Mouse (Mus musculus) bone marrow macrophage, adult 2 months (primary cell): ENCODE data around the gene Lcn6. TPM values are rescaled to one million over a fixed set of nuclear protein-coding genes. Genes with fewer than 3 reads are reported as not detected.
A peak's percentile ranks its signal among the peaks of the same experiment; 100 is the strongest.
"Not testable (repeated sequence)": the region's sequence is repeated elsewhere in the genome, so short reads cannot be mapped to it uniquely, and the experiment has no call there.

Experiments used
- H3K27ac ChIP-seq: 2 replicates; pipeline ENCODE4 v1.5.1; 2012; ENCODE audit warnings: low read depth, low read length; ENCODE audit not compliant: insufficient read depth
- H3K4me1 ChIP-seq: 2 replicates; pipeline ENCODE4 v1.6.1; 2012; ENCODE audit warnings: low read length; ENCODE audit not compliant: control insufficient read depth, insufficient read depth
- H3K4me3 ChIP-seq: 2 replicates; pipeline ENCODE4 v1.5.1; 2012; ENCODE audit warnings: mild to moderate bottlenecking, low read length, moderate library complexity; ENCODE audit not compliant: insufficient read depth
- CTCF ChIP-seq: IDR thresholded peaks from 2 replicates; pipeline ENCODE4 v1.5.1; 2012; ENCODE audit warnings: low read depth, mild to moderate bottlenecking, low read length, moderate library complexity
- POLR2A ChIP-seq: IDR thresholded peaks from 2 replicates; pipeline ENCODE4 v1.6.1; 2012; ENCODE audit warnings: mild to moderate bottlenecking, low read depth, low read length, borderline replicate concordance
- polyA plus RNA-seq: library from polyadenylated mRNA; stranded (reverse); fragments of >200 nt; gene quantifications from 2 replicates; pipeline ENCODE4 v1.2.4, GENCODE M21; 2012; ENCODE audit not compliant: missing spikeins, insufficient read depth, insufficient read length

Lcn6 gene
- polyA plus RNA-seq, 1 experiment, result not detected

- no peaks in the 10 kb centered on the region for H3K4me1 ChIP-seq
- TF ChIP-seq CTCF (no peak), POLR2A (no peak)
- no peak overlapping the region for H3K27ac ChIP-seq
- H3K4me3 ChIP-seq, result no peak overlapping the region
Measured at GRCm38 (mm10) chr2:25701001-25701400, 24.4 kb downstream of the Lcn6 start.

GRCm38 (mm10) chr2:25703706-25704105, 27.1 kb downstream of the Lcn6 start:
- TF ChIP-seq CTCF (no peak), POLR2A (no peak)
- Histone ChIP-seq H3K4me1 (peaks cover 9% of the 10 kb centered on the region), H3K27ac (no peak overlapping the region), H3K4me3 (no peak overlapping the region)

- TF ChIP-seq CTCF (peak; percentile 30; the same call in 1 of the 2 replicates), POLR2A (no peak)
- peaks cover 11% of the 10 kb centered on the region for H3K4me1 ChIP-seq
- H3K4me3 ChIP-seq, result peak within 1 kb of the TSS; percentile 79
- H3K27ac ChIP-seq, result peak within 1 kb of the TSS; percentile 27
Measured at GRCm38 (mm10) chr2:25706643-25707481, 30.3 kb downstream of the Lcn6 start, which contains the start of gene Bmyc. Gene Bmyc (plus strand): TSS chr2:25706739.

- no peak for TF ChIP-seq POLR2A
- TF ChIP-seq CTCF, result 0 out of 2 replicates have a peak, but pooled peaks have one; percentile 16
- Histone ChIP-seq H3K4me3 (peak overlapping the region; percentile 50), H3K4me1 (peaks cover 11% of the 10 kb centered on the region), H3K27ac (peak overlapping the region; percentile 59)
Measured at GRCm38 (mm10) chr2:25708121-25708520, 31.5 kb downstream of the Lcn6 start.

- not testable (repeated sequence) for H3K27ac ChIP-seq, H3K4me3 ChIP-seq
- peaks cover 11% of the 10 kb centered on the region for H3K4me1 ChIP-seq
Measured at GRCm38 (mm10) chr2:25709056-25709455, 32.5 kb downstream of the Lcn6 start.

- H3K4me3 ChIP-seq, H3K27ac ChIP-seq: not testable (repeated sequence)
- peaks cover 11% of the 10 kb centered on the region for H3K4me1 ChIP-seq
Measured at GRCm38 (mm10) chr2:25709791-25710190, 33.2 kb downstream of the Lcn6 start.

GRCm38 (mm10) chr2:25711641-25712040, 35.1 kb downstream of the Lcn6 start:
- not testable (repeated sequence) for H3K4me3 ChIP-seq, H3K27ac ChIP-seq
- peaks cover 11% of the 10 kb centered on the region for H3K4me1 ChIP-seq

GRCm38 (mm10) chr2:25717222-25717621, 40.6 kb downstream of the Lcn6 start:
- no peak overlapping the region for H3K4me3 ChIP-seq
- no peak overlapping the region for H3K27ac ChIP-seq
- TF ChIP-seq CTCF (no peak), POLR2A (no peak)
- no peaks in the 10 kb centered on the region for H3K4me1 ChIP-seq

Other genes with a start within 250 kb of the Lcn6 start
- 14.9 and 16.4 TPM in 2 replicates for gene Abca2, start 248.1 kb upstream of the Lcn6 start, polyA plus RNA-seq
- gene Clic3, start 219.9 kb upstream of the Lcn6 start, polyA plus RNA-seq, result not detected in 2 replicates
- 22.4 and 26.2 TPM in 2 replicates for gene Paxx, start 215.7 kb upstream of the Lcn6 start, polyA plus RNA-seq
- gene Ptgds, start 206.7 kb upstream of the Lcn6 start, polyA plus RNA-seq, result not detected in 2 replicates
- not detected in 2 replicates for gene Lcn12, start 182.9 kb upstream of the Lcn6 start, polyA plus RNA-seq
- 35.0 and 35.4 TPM in 2 replicates for gene Fbxw5, start 176.0 kb upstream of the Lcn6 start, polyA plus RNA-seq
- gene C8g, start 175.1 kb upstream of the Lcn6 start, polyA plus RNA-seq, result 1.8 TPM in 1 of 2 replicates, not detected in the other
- 14.8 and 15.5 TPM in 2 replicates for gene Traf2, start 129.8 kb upstream of the Lcn6 start, polyA plus RNA-seq
- gene Edf1, start 118.9 kb upstream of the Lcn6 start, polyA plus RNA-seq, result 142 and 160 TPM in 2 replicates
- gene Mamdc4, start 101.9 kb upstream of the Lcn6 start, polyA plus RNA-seq, result 0.60 and 1.3 TPM in 2 replicates
- 20.0 and 23.0 TPM in 2 replicates for gene Phpt1, start 101.6 kb upstream of the Lcn6 start, polyA plus RNA-seq
- 0.11 and 0.21 TPM in 2 replicates for gene Ajm1, start 95.0 kb upstream of the Lcn6 start, polyA plus RNA-seq
- gene Rabl6, start 68.3 kb upstream of the Lcn6 start, polyA plus RNA-seq, result 76.0 and 76.9 TPM in 2 replicates
- gene Ccdc183, start 59.1 kb upstream of the Lcn6 start, polyA plus RNA-seq, result not detected in 2 replicates
- 51.6 and 54.3 TPM in 2 replicates for gene Tmem141, start 54.8 kb upstream of the Lcn6 start, polyA plus RNA-seq
- 18.6 and 21.5 TPM in 2 replicates for gene Fcna, start 48.8 kb upstream of the Lcn6 start, polyA plus RNA-seq
- not detected in 2 replicates for gene Lcn8, start 23.7 kb upstream of the Lcn6 start, polyA plus RNA-seq
- gene Lcn5, start 18.8 kb upstream of the Lcn6 start, polyA plus RNA-seq, result not detected in 2 replicates
- gene Lcn10, start 5.9 kb downstream of the Lcn6 start, polyA plus RNA-seq, result not detected in 2 replicates
- gene Obp2a, start 23.3 kb downstream of the Lcn6 start, polyA plus RNA-seq, result not detected in 2 replicates
- 29.8 and 34.7 TPM in 2 replicates for gene Bmyc, start 30.0 kb downstream of the Lcn6 start, polyA plus RNA-seq
- not detected in 2 replicates for gene Obp2b, start 60.2 kb downstream of the Lcn6 start, polyA plus RNA-seq
- gene Lcn3, start 88.8 kb downstream of the Lcn6 start, polyA plus RNA-seq, result not detected in 2 replicates
- gene Lcn11, start 100.2 kb downstream of the Lcn6 start, polyA plus RNA-seq, result not detected in 2 replicates
- not detected in 2 replicates for gene Gm13539, start 105.5 kb downstream of the Lcn6 start, polyA plus RNA-seq
- gene Glt6d1, start 139.1 kb downstream of the Lcn6 start, polyA plus RNA-seq, result not detected in 2 replicates
- gene Lcn9, start 146.4 kb downstream of the Lcn6 start, polyA plus RNA-seq, result not detected in 2 replicates
- gene Sohlh1, start 170.5 kb downstream of the Lcn6 start, polyA plus RNA-seq, result not detected in 2 replicates
- not detected in 2 replicates for gene Kcnt1, start 186.9 kb downstream of the Lcn6 start, polyA plus RNA-seq